Mouse (Mus musculus) cerebellum, adult 9-11 months (tissue): ENCODE data around the gene Gjd3.
A peak's percentile ranks its signal among the peaks of the same experiment; 100 is the strongest.

Experiments
- DNase-seq: peaks from one replicate; pipeline ENCODE4 v3.0.0; 2022

Gjd3 gene

DNA sequence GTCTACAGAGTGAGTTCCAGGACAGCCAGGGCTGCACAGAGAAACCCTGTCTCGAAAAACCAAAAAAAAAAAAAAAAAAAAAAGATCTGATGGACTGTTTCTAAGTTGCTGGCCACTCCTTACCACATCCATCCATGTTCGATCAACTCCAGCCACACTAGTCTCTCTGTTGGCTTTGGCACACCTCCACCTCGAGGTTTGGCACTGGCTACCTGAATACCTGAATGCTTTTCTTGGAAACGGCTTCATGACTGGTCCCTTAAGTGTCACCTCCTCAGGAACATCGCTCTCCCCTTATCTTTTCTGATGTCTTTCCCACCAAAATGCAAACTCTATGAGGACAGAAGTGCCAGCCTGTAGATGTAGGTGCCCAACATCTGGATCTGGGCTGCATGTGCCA lies 3.5 kb downstream of the Gjd3 start:
- peak; percentile 7 for DNase-seq

DNA sequence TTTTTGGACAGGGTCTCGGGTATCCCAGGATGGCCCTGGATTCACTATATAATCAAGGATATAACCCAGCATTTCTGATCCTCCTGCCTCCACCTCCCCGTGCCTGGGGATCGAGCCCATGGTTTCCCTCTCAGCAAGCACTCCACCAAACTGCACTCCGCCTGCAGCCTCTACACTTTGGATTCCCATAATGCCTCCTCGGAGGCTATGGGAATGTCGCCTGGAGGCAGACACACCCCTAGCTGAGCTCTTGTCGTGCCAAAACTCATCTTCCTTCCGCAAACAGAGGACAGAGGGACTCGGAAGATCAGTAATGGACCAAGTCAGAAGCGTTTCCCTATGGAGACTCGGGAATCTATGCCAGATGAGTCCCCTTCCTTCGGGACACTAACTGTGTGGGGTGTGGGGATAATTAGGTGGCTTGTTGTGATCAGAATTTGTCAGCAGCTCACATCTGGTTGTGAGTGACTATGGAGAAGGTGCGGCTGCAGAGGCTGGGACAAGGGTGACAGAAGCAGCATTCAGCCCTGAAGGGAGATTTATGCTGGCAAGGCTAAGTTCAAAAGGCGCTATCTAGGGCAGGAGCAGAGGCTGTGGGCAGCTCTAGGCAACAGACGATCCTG lies 4.2 kb downstream of the Gjd3 start:
- peak; percentile 7 for DNase-seq

DNA sequence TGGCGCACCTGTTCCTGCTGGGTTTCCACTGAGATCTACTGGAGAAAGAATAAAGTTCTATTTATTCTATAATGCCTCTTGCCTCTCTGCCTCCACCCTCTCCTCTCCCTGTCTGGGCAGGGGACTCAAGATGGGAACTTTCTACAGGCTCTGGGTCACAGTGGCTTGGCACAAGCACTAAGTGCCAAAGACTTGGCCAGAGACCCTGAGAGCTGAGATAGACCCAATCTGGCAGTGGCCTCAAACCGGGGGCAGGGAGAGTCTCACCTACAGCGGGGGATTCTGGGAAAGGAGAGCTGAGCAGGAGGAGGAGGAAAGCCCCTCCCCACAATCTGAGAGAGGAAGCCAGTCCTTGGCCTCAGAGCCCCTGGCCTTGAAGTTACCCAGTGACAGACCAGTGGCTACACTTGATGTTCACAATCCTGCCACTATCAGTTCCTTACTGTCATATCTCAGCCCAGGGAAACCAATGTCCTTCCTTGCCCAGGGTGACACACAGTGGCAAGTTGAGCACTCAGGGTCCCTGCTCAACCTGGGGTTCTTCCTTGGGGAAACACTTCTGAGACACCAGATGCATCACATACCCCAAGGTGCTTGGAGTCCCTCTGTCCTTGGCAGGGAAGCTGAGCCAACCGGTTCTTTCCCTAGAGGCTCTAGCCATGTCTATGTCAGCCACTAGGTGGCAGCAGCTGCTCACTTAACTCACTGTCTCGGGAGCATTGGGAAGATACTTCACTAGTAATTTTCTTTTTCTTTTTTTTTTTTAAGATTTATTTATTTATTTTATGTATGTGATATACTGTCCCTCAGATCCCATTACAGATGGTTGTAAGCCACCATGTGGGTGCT lies 7.7 kb downstream of the Gjd3 start:
- DNase-seq = peak; percentile 77

DNA sequence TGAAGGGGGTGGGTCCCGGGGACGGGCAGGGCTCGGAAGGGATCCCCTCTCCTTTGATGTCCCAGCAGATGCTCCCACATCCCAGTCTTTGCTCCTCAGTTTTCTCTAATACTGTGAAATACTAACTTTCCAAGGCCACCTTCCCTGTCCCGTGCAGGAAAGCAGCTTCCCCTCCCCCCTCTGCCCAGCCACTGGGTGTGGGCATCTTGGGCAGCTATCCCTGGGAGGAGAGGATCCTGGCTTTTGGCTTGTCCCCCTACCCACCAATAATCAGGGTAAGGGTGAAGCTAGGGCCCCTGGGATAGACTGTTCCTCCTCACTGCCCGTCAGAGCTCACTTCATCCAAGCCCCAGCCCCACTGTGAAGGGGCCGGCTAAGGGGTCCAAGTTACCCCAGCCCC lies 8.6 kb downstream of the Gjd3 start:
- peak; percentile 42 for DNase-seq

DNA sequence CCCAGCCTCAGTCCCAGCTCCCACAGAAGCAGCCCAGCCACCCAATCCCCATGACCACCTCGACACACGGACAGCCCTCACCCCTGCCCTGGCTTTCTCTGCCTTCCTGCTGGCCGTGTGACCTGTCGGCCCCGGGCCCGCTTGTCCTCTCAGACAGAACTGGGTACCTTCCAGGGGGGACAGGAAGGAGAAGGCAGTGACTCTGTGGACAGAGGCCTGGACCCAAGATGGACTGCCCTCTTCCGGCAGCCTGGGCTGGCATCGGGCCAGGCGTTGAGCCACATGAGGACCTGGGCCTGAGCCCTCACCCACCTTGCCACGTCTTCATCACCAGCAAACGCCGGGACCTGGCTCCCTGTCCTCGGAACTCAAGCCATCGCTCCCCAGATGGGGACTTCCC lies 9.2 kb downstream of the Gjd3 start:
- peak; percentile 58 for DNase-seq

DNA sequence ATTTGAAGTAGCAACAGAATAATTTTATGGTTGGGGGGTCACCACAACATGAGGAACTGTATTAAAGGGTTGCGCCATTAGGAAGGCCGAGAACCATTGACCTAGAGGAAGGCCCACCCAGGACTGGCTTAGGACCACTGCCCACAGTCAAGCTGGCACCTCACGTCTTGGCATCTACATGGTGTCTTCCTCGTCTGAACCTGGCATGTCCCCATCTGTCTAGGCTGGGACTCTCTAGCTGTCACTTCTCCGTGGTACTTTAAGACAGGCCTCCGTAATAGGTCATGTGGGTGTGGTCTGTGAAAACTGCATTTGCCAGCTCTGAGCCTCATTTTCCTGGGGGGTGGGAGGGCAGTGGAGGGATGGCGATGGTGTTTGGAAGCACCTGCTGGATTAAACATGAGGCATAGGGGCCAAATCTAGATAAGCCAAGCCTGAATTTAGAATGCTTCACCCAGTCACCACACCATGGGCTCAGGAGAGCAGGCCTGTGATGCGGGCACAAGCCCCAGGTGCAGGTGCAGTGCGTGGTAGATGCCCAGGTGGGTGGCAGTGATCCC lies 9.9 kb downstream of the Gjd3 start:
- peak; percentile 49 for DNase-seq

DNA sequence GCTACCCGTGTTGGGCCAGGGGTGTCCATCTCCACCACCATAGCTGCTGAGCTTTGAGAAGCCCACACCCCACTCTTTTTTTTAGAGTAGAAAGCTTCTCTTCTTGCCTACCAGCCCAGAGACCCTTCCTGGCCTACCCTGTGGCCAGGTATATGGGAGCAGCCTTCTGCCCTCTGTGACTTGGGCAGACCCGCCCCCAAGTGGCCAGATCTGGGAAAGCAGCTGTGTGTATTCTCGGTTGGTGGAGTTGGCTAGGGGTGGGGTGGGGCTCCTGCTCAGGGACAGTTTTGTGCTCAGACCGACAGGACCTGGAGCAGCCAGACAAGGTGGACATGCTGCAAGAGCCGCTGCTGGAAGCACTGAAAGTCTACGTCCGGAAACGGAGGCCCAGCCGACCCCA lies 10.6 kb downstream of the Gjd3 start:
- DNase-seq = peak; percentile 86

DNA sequence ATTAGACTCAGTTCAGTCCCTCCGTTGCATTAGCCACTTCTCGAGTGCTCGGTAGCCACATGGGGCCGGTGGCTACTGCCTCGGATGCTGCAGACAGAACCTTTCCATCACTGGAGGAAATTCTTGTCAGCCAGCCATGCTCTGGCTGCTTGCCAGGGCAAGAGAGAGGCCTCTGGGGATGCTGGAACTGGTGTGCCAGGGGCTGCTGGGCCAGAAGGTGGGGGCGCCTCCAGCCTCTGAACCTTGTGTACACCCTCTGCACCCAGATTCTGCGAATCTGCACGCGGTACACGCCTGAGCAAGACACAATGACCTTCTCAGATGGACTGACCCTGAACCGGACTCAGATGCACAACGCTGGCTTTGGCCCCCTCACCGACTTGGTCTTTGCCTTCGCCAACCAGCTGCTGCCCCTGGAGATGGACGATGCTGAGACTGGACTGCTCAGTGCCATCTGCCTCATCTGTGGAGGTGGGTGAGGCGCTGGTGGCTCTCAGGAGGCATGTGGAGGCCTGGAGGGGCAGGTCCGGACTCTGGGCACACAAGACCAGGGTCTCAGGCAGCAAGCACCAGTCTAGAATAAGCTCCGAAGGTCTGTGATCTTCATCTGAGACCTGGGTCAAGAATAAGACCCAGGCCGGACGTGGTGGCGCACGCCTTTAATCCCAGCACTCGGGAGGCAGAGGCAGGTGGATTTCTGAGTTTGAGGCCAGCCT lies 11.3 kb downstream of the Gjd3 start:
- peak; percentile 78 for DNase-seq

DNA sequence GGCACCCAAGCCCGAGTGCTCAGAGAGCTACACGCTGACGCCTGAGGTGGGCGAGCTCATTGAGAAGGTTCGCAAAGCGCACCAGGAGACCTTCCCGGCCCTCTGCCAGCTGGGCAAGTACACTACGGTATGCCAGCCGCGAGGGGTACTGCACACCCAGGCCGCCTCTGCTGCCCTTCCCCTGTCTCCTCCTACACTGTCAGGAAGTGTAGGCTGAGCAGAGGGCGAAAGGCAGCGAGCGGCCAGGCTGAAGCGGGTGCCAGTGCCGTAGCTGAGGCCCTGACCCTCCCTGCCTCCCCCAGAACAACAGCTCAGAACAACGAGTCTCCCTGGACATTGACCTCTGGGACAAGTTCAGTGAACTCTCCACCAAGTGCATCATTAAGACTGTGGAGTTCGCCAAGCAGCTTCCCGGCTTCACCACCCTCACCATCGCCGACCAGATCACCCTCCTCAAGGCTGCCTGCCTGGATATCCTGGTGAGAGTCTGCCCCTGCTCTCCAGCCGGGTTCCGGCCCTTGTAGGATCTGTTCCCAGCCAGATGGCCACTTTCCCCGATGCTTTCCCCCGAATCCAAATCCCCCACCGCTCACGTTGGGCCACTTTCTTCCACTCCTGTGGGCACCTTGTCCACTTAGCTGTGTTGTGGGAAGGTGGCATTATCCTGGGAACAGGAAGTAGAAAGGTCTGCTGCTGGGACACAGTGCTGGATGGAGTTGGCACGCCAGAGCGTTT lies 12.5 kb downstream of the Gjd3 start:
- DNase-seq = peak; percentile 34

DNA sequence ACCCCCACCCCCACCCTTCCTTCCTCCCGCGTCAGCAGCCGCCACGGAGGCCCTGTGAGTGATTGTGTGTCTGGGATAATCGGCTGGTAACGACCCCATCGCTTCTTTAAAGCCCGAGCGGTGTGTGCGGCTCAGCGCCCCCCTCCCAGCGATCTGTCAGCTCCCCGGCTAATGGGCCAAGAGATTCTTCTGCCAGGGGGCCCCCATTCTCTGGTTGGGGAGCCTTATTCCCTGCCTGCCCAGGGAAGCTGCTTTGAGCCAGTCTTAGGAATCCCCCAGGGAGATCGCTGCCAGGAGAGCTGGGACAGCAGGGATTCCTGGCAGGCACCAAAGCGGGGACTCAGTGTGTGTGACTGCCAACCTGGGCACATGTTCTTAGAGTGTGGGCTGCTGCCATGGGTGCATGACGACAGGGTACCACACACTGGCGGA lies 13.3 kb downstream of the Gjd3 start:
- peak; percentile 46 for DNase-seq

DNA sequence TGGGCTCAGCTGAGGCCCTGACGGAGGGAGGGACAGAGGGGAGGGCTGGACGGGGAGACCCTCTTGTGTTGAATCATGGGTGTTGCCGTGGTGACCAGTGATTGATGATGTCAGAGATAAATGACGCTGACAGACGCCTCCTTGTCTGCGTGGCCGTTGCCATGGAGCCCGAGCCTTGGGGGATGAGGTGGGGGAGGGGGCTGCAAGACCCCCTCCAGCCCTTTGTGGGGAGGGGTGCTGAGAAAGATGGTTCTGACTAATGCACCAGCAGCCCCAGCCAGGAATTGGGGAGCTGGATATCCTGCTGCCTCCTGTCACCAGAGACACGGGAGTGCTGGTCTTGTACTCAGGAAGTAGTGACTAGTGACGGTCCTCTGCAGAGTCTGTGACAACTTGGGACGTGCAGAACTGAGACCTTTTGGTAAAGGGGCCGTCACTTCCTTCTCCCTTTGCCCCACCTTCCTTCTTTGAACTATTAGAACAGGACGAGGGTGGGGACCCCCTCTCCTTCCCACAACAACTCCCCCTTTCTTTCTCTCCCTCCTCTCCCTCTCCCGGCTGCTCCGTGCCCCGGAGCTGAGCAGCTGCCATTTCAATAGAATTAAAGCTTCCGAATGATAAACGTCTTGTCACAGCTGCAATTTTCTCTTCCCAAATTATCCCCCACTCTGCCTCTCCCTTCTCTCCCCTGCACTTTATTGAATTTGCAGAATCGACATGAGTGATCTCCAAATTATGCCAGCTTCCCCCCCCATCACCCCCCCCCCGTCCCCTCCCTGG lies 13.9 kb downstream of the Gjd3 start:
- peak; percentile 54 for DNase-seq

DNA sequence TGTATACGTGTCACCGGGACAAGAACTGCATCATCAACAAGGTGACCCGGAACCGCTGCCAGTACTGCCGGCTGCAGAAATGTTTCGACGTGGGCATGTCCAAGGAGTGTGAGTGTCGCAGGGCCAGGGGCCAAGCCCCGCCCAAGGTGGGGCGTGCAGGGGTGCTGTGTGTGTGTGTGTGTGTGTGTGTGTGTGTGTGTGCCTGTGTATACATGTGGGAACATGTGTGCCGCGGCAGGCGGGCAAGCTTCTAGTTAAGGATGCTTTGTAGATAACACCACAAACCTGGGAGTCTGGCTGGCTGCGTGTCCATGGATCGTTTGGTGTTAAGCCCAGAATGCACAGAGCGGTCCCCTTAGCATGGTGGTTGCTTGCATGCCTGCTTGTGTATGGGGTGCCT lies 14.7 kb downstream of the Gjd3 start:
- peak; percentile 52 for DNase-seq

DNA sequence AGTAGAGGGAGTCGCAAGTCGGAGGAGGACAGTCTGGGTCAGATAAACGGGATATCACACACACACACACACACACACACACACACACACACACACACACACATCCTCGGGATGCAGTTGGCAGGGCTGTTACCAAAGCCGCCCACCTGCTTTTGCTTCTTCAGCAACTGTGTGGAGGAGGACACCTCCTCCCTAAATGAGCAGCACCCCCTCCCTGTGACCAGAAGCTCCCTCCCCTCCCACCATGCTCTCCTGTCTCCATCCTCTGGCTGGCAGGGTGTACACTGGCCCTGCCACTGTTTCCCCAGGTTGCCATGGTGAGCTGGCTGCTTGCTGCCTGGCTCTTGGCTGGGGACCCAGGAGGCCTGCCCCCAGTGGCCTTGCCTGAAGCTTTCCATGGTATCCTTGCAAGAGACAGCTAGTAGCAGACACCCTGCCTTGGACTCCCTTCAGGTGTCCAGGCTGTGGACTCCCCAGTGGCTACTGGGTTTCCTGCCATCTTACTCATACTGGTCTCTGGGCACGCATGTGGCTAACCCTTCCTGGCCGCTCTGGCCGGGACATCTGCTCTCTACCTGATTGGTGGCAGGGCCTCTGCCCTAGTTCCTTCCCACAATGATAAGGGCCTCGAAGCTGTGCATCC lies 16.2 kb downstream of the Gjd3 start:
- DNase-seq = peak; percentile 88

DNA sequence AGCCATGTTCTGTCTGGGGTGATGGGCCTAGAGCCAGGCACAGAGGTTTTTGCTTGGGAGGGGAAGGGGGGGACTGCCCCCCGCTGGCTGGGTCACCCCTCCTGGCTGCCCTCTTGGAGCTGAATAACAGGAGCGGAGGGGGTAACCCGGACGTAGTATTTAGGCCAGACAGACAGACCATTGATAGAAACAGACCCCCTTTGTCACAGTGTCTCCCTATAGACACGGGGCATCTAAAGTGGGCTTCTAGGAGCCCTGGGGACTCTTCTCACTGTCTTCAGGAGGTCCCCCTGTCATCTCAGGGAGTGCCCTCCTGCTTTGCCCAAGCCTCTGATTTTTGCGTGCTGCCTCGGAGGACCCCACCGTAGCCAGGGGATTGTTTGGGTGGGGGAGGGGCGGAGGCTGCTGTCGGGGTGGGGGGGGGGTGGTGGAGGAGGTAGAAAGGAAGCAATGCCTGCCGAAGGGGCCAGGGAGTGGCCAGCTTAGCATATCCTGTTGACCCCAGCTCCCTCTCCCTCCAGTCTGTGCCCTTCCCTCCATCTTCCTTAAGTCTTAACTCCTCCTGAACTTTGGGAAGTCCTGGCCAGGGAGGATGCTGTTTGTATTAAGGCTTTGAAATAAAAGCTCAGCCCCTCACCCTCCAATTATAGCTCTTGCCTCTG lies 17.3 kb downstream of the Gjd3 start:
- no peak for DNase-seq

DNA sequence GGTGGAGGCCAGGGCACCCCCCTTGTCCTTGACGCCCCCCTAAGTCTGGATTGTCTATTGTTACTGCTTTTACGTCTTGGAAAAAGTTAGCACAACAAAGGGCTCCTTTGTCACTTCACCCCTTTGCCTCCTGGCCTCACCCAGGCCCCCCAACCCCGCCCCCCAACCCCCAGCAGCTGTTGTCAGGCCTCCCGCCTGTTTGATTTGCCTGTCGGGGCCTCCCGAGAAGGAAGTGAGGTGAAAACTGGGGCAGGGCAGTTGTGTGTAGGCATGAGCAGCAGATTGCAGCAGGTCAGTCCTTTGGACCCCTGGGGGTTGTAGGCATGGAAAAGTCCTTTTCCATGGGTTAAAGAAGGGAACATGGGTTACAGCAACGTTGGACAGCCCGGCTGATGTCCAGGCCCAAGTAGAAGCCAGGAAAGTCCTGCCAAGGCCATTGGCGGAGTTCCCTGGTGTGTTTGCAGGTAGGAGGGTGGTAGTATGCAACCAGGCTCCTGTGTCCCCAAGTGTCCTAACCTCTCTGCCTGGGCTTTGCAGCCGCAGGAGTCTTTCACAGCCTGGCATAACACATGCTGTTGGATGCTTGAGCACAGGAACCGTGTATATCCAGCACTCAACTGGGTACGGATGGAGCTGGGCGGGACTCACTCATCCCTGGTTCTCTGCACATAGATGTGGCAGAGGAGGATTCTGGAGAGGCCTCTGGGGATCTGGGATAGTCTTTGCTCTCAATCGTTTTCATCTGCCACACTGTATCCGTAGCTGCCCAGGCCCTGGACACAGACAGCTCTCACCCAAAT lies 18.0 kb downstream of the Gjd3 start:
- peak; percentile 73 for DNase-seq

DNA sequence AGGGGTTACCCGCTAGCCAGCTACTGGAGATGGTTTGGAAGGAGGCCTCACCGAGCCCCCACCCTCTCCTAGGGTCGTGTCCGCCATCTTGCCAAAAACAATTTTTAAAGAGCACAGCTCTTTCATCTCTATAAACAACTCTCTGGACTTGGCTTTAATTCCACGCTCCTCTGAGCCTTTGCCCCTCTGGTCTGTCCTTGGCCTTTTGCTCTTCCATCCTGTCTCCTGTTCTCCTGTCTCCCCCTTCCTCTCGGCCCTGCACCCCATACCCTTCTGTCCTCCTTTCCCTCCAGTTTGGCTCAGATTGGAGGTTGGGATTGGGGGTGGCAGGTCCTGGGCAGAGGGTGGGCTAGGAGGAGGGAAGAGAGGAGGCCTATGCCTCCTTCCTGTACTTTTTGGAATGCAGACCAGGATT lies 18.6 kb downstream of the Gjd3 start:
- DNase-seq = no peak

DNA sequence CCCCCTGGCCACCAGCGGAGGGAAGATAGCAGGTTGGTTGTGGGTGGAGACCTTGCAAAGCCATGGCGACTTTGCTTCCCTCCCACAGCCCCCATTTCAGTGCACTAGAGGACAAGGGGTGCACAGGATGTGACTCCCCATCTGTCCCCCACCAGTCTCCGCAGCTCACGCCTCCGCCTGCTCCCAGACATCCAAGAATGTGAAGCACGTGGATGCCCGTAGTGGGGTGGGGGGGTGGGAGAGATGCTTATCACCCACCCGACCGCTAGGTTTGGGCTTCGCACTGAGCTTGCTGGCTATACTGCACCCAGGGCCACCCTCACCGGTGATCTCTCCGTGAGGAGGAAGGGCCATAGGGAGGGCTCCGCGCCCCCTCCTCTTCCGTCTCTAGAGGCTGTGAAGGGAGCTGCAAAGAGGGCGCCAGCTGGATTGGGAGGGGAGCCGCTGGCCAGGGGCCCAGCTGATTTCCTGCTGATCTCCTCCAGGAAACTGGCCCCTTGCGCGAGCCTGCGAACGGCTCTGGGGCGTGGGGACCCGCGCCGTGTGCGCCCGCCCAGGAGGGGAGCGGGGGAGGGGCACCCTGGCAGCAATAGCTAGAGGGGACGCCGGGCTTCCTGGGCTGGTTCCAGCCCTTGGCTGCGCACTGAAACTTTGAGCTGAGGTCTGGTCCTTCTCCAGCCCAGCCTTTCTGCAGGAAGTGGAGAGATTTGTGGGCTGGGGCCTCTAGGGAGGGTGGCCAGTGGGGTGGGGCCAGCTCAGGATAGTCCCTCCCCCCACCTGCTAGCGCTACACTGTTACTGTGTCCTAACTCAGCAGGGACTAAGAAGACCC lies 19.4 kb downstream of the Gjd3 start:
- peak; percentile 67 for DNase-seq

DNA sequence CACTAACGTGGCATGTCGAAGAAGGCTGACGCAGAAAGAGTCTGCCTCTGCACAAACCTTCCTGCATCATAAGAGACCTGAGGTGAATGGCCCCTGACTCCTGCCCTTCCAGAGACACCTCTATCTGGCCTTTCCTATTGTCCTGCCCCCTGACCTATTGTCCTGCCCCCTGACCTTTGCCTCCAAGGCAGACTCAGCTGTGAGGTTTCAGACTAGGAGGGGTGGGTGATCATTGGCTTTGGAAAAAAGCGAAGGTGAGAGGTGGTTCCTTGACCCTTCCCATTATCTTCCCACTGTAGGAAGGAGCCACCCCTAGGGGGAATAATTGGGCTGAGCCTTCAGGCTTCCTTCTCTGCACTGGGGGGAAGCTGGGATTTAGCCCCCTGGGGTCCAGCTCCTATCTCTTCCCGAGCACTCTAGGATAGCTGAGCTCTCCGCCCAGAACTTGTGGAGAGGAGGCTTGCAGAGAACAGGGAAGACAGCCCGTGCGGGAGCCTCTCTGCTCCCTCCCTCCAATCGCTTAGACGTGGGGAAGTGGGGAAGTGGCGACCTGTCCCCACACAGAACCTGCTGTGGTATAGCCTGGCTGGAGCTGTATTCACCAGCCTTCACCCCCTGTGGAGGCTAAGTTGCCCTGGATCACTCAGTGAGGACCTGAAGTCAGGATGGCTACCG lies 20.3 kb downstream of the Gjd3 start:
- no peak for DNase-seq
